Mouse (Mus musculus): ENCODE data around the gene Fat3. TPM values are rescaled to one million over a fixed set of nuclear protein-coding genes. Genes with fewer than 3 reads are reported as not detected.

Gene Fat3
- polyA plus RNA-seq, 1 experiment from 2014 or later: 16.8 TPM

- DNase-seq (ENCODE audit: low spot score): no peak
- no peak for ATAC-seq (ENCODE audit: insufficient read depth, low FRiP score, low TSS enrichment)
- no peaks in the 10 kb centered on the region for H3K36me3 ChIP-seq (ENCODE audit: control insufficient read depth, insufficient read depth, low read length)
- no peaks in the 10 kb centered on the region for H3K9me3 ChIP-seq (ENCODE audit: control insufficient read depth, low read length)
- WGBS: 49% methylated on average over 5 of the region's 5 CpGs
- H3K4me2 ChIP-seq (ENCODE audit: low read depth): no peak overlapping the region
- no peak overlapping the region for H3K27ac ChIP-seq (ENCODE audit: low read depth, low read length)
- H3K4me1 ChIP-seq (ENCODE audit: control insufficient read depth, insufficient read depth, low read length): peaks cover 3% of the 10 kb centered on the region; the same call in 1 of the 2 replicates
- H3K9ac ChIP-seq (ENCODE audit: low read length): no peak overlapping the region
- H3K27me3 ChIP-seq (ENCODE audit: control insufficient read depth, insufficient read depth, low read length): no peaks in the 10 kb centered on the region
- no peak overlapping the region for H3K4me3 ChIP-seq (ENCODE audit: low read depth, low read length)
These were observed 279.2 kb downstream of the Fat3 start for GRCm38 (mm10) chr9:16221885-16222284.

GRCm38 (mm10) chr9:16216235-16216634 lies 284.9 kb downstream of the Fat3 start:
- Histone ChIP-seq H3K36me3 (ENCODE audit: control insufficient read depth, insufficient read depth, low read length) (no peaks in the 10 kb centered on the region), H3K4me2 (ENCODE audit: low read depth) (no peak overlapping the region), H3K4me3 (ENCODE audit: low read depth, low read length) (no peak overlapping the region), H3K4me1 (ENCODE audit: control insufficient read depth, insufficient read depth, low read length) (peaks cover 6% of the 10 kb centered on the region), H3K9me3 (ENCODE audit: control insufficient read depth, low read length) (no peaks in the 10 kb centered on the region), H3K27me3 (ENCODE audit: control insufficient read depth, insufficient read depth, low read length) (no peaks in the 10 kb centered on the region), H3K9ac (ENCODE audit: low read length) (no peak overlapping the region), H3K27ac (ENCODE audit: low read depth, low read length) (no peak overlapping the region)
- DNase-seq (ENCODE audit: low spot score) (no peak), ATAC-seq (ENCODE audit: insufficient read depth, low FRiP score, low TSS enrichment) (no peak)
- WGBS: 72% methylated on average over 6 of the region's 6 CpGs

GRCm38 (mm10) chr9:16214731-16215681 lies 286.1 kb downstream of the Fat3 start:
- WGBS: 58% methylated on average over 7 of the region's 7 CpGs
- no peaks in the 10 kb centered on the region for H3K27me3 ChIP-seq (ENCODE audit: control insufficient read depth, insufficient read depth, low read length)
- H3K9ac ChIP-seq (ENCODE audit: low read length): no peak overlapping the region
- peaks cover 6% of the 10 kb centered on the region for H3K4me1 ChIP-seq (ENCODE audit: control insufficient read depth, insufficient read depth, low read length)
- ATAC-seq (ENCODE audit: insufficient read depth, low FRiP score, low TSS enrichment): peak; percentile 69
- no peaks in the 10 kb centered on the region for H3K36me3 ChIP-seq (ENCODE audit: control insufficient read depth, insufficient read depth, low read length)
- H3K4me3 ChIP-seq (ENCODE audit: low read depth, low read length): no peak overlapping the region
- peak; percentile 51 for DNase-seq (ENCODE audit: low spot score)
- H3K9me3 ChIP-seq (ENCODE audit: control insufficient read depth, low read length): no peaks in the 10 kb centered on the region
- peak overlapping the region; percentile 23; the same call in 1 of the 2 replicates for H3K27ac ChIP-seq (ENCODE audit: low read depth, low read length)
- no peak overlapping the region for H3K4me2 ChIP-seq (ENCODE audit: low read depth)

GRCm38 (mm10) chr9:16213324-16213723 lies 287.8 kb downstream of the Fat3 start:
- Histone ChIP-seq H3K4me2 (ENCODE audit: low read depth) (no peak overlapping the region), H3K4me1 (ENCODE audit: control insufficient read depth, insufficient read depth, low read length) (peaks cover 6% of the 10 kb centered on the region), H3K27ac (ENCODE audit: low read depth, low read length) (no peak overlapping the region), H3K9ac (ENCODE audit: low read length) (no peak overlapping the region), H3K4me3 (ENCODE audit: low read depth, low read length) (no peak overlapping the region), H3K9me3 (ENCODE audit: control insufficient read depth, low read length) (no peaks in the 10 kb centered on the region), H3K27me3 (ENCODE audit: control insufficient read depth, insufficient read depth, low read length) (no peaks in the 10 kb centered on the region), H3K36me3 (ENCODE audit: control insufficient read depth, insufficient read depth, low read length) (no peaks in the 10 kb centered on the region)
- no peak for DNase-seq (ENCODE audit: low spot score)
- WGBS: 60% methylated on average over 1 of the region's 1 CpGs
- ATAC-seq (ENCODE audit: insufficient read depth, low FRiP score, low TSS enrichment): no peak

GRCm38 (mm10) chr9:16212628-16213027 lies 288.5 kb downstream of the Fat3 start:
- H3K4me3 ChIP-seq (ENCODE audit: low read depth, low read length): no peak overlapping the region
- H3K27me3 ChIP-seq (ENCODE audit: control insufficient read depth, insufficient read depth, low read length): no peaks in the 10 kb centered on the region
- ATAC-seq (ENCODE audit: insufficient read depth, low FRiP score, low TSS enrichment) (no peak), DNase-seq (ENCODE audit: low spot score) (no peak)
- H3K9ac ChIP-seq (ENCODE audit: low read length): no peak overlapping the region
- no peak overlapping the region for H3K4me2 ChIP-seq (ENCODE audit: low read depth)
- WGBS: 76% methylated on average over 3 of the region's 3 CpGs
- peaks cover 6% of the 10 kb centered on the region for H3K4me1 ChIP-seq (ENCODE audit: control insufficient read depth, insufficient read depth, low read length)
- H3K9me3 ChIP-seq (ENCODE audit: control insufficient read depth, low read length): no peaks in the 10 kb centered on the region
- H3K27ac ChIP-seq (ENCODE audit: low read depth, low read length): no peak overlapping the region
- H3K36me3 ChIP-seq (ENCODE audit: control insufficient read depth, insufficient read depth, low read length): no peaks in the 10 kb centered on the region

GRCm38 (mm10) chr9:16212163-16212562 lies 288.9 kb downstream of the Fat3 start:
- no peaks in the 10 kb centered on the region for H3K9me3 ChIP-seq (ENCODE audit: control insufficient read depth, low read length)
- H3K36me3 ChIP-seq (ENCODE audit: control insufficient read depth, insufficient read depth, low read length): no peaks in the 10 kb centered on the region
- H3K4me1 ChIP-seq (ENCODE audit: control insufficient read depth, insufficient read depth, low read length): peaks cover 6% of the 10 kb centered on the region
- DNase-seq (ENCODE audit: low spot score) (no peak), ATAC-seq (ENCODE audit: insufficient read depth, low FRiP score, low TSS enrichment) (no peak)
- no peak overlapping the region for H3K27ac ChIP-seq (ENCODE audit: low read depth, low read length)
- no peak overlapping the region for H3K4me3 ChIP-seq (ENCODE audit: low read depth, low read length)
- H3K27me3 ChIP-seq (ENCODE audit: control insufficient read depth, insufficient read depth, low read length): no peaks in the 10 kb centered on the region
- no peak overlapping the region for H3K4me2 ChIP-seq (ENCODE audit: low read depth)
- no peak overlapping the region for H3K9ac ChIP-seq (ENCODE audit: low read length)
- 84% methylated on average over 4 of the region's 4 CpGs for WGBS

- Histone ChIP-seq H3K9me3 (ENCODE audit: control insufficient read depth, low read length) (no peaks in the 10 kb centered on the region), H3K27ac (ENCODE audit: low read depth, low read length) (no peak overlapping the region), H3K4me3 (ENCODE audit: low read depth, low read length) (no peak overlapping the region), H3K27me3 (ENCODE audit: control insufficient read depth, insufficient read depth, low read length) (no peaks in the 10 kb centered on the region), H3K36me3 (ENCODE audit: control insufficient read depth, insufficient read depth, low read length) (no peaks in the 10 kb centered on the region), H3K4me2 (ENCODE audit: low read depth) (no peak overlapping the region), H3K4me1 (ENCODE audit: control insufficient read depth, insufficient read depth, low read length) (peaks cover 6% of the 10 kb centered on the region), H3K9ac (ENCODE audit: low read length) (no peak overlapping the region)
- DNase-seq (ENCODE audit: low spot score) (no peak), ATAC-seq (ENCODE audit: insufficient read depth, low FRiP score, low TSS enrichment) (no peak)
- 83% methylated on average over 3 of the region's 3 CpGs for WGBS
These were observed 289.6 kb downstream of the Fat3 start for GRCm38 (mm10) chr9:16211468-16211867.

- Histone ChIP-seq H3K27ac (ENCODE audit: low read depth, low read length) (no peak overlapping the region), H3K27me3 (ENCODE audit: control insufficient read depth, insufficient read depth, low read length) (no peaks in the 10 kb centered on the region), H3K9me3 (ENCODE audit: control insufficient read depth, low read length) (no peaks in the 10 kb centered on the region), H3K4me2 (ENCODE audit: low read depth) (no peak overlapping the region), H3K4me1 (ENCODE audit: control insufficient read depth, insufficient read depth, low read length) (no peaks in the 10 kb centered on the region), H3K4me3 (ENCODE audit: low read depth, low read length) (no peak overlapping the region), H3K9ac (ENCODE audit: low read length) (no peak overlapping the region), H3K36me3 (ENCODE audit: control insufficient read depth, insufficient read depth, low read length) (no peaks in the 10 kb centered on the region)
- no peak for ATAC-seq (ENCODE audit: insufficient read depth, low FRiP score, low TSS enrichment)
- DNase-seq (ENCODE audit: low spot score): no peak
- WGBS: 67% methylated on average over 6 of the region's 6 CpGs
These were observed 298.8 kb downstream of the Fat3 start for GRCm38 (mm10) chr9:16202296-16202695.

- no peak for ATAC-seq (ENCODE audit: insufficient read depth, low FRiP score, low TSS enrichment)
- DNase-seq (ENCODE audit: low spot score): no peak
- 78% methylated on average over 1 of the region's 1 CpGs for WGBS
- H3K9me3 ChIP-seq (ENCODE audit: control insufficient read depth, low read length): no peaks in the 10 kb centered on the region
- no peak overlapping the region for H3K4me3 ChIP-seq (ENCODE audit: low read depth, low read length)
- no peaks in the 10 kb centered on the region for H3K4me1 ChIP-seq (ENCODE audit: control insufficient read depth, insufficient read depth, low read length)
- H3K27me3 ChIP-seq (ENCODE audit: control insufficient read depth, insufficient read depth, low read length): no peaks in the 10 kb centered on the region
- H3K36me3 ChIP-seq (ENCODE audit: control insufficient read depth, insufficient read depth, low read length): no peaks in the 10 kb centered on the region
- no peak overlapping the region for H3K27ac ChIP-seq (ENCODE audit: low read depth, low read length)
- no peak overlapping the region for H3K4me2 ChIP-seq (ENCODE audit: low read depth)
- no peak overlapping the region for H3K9ac ChIP-seq (ENCODE audit: low read length)
These were observed 300.1 kb downstream of the Fat3 start for GRCm38 (mm10) chr9:16200948-16201347.

Measured in neural tube, embryonic 11.5 days (tissue).